Mouse (Mus musculus) olfactory bulb, adult 2 months (tissue): ENCODE data around the gene Borcs5.

Experiments
- CTCF ChIP-seq: fragments of 200-500 bp; IDR thresholded peaks from 2 replicates; pipeline ENCODE4 v1.5.1; 2012; ENCODE audit warnings: low read depth, mild to moderate bottlenecking, low read length, moderate library complexity; ENCODE audit not compliant: insufficient read depth
- POLR2A ChIP-seq: fragments of 200-500 bp; IDR thresholded peaks from 2 replicates; pipeline ENCODE4 v1.6.1; 2012; ENCODE audit warnings: mild to moderate bottlenecking, low read depth, low read length, moderate library complexity; ENCODE audit not compliant: insufficient read depth

DNA sequence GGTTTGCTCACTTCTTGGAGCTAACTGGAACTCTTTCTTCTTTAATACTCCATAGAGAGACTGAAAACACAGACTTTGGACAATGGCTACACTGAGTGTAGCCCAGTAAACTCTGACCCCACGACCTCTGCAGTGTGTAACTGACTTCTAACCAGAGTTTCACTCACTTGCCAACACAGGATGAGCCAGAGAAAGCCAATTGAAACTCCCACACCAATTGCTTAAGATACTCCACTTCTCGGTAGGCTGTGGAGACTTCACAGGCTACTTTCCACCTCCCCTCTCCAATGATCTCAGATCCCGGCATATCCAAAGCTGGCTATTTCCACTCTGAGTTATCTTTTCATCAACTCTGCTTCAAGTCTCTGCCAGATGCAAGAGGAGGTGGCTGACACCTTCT, 37.5 kb upstream of the Borcs5 start:
- TF ChIP-seq CTCF, result no peak
- no peak for TF ChIP-seq POLR2A
